ENCODE assay signal across 20 mouse cellular contexts in genomic region chr2:167700018-167700417, GRCm38 (mm10). TPM values are rescaled to one million over a fixed set of nuclear protein-coding genes. Genes with fewer than 3 reads are reported as not detected.
A peak's percentile ranks its signal among the peaks of the same experiment; 100 is the strongest.
DNase-seq lines count a peak whose midpoint lies in the region; ATAC-seq lines count a peak whose summit lies in the region.
"Had no signal": no experiment of that assay in that cellular context is flagged by ENCODE, and none has a peak within 500 bp of the region (broad histone marks: within the 10 kb centered on the region; RNA-seq: fewer than 3 reads in every experiment).

No protein-coding gene starts in this region.

- peak; percentile 80 for DNase-seq in adrenal gland, adult 2 months
- DNase-seq in adrenal gland, postnatal 25 days, result no peak
- DNase-seq in heart, adult 9 months (ENCODE audit: low spot score in 2 of 2), result no peak
- no peak for DNase-seq in limb, embryonic 10.5 days (ENCODE audit: low spot score)
- no peak for DNase-seq in liver, embryonic 11.5 days (ENCODE audit: low spot score)
- DNase-seq: cerebellum, adult 18-20 months; cerebellum, adult 9-11 months; cerebellum, postnatal 36 days; heart, adult 18-20 months; kidney, adult 2 months had no signal

- no peak for ATAC-seq in heart, embryonic 13.5 days (ENCODE audit: extremely low read depth, insufficient number of reproducible peaks, low FRiP score, low TSS enrichment)
- no peak for ATAC-seq in limb, embryonic 13.5 days (ENCODE audit: low FRiP score, low read depth)
- ATAC-seq in liver, embryonic 11.5 days (replicated peaks; ENCODE audit: low FRiP score), result no peak
- ATAC-seq: forebrain, embryonic 14.5 days; inflammation-experienced regulatory T-cells, adult 6 months had no signal

- no peak overlapping the region for H3K4me2 ChIP-seq in heart, embryonic 13.5 days
- H3K4me2 ChIP-seq in limb, embryonic 13.5 days (replicated peaks), result no peak overlapping the region
- H3K4me2 ChIP-seq in liver, embryonic 11.5 days, result no peak overlapping the region
- H3K4me2 ChIP-seq: heart, embryonic 11.5 days; hindbrain, embryonic 15.5 days had no signal

- H3K9ac ChIP-seq in heart, embryonic 13.5 days, result peak overlapping the region; percentile 14; the same call in 1 of the 2 replicates
- H3K9ac ChIP-seq in limb, embryonic 13.5 days, result 0 out of 2 replicates have a peak overlapping the region, but pooled peaks have one; percentile 13
- no peak overlapping the region for H3K9ac ChIP-seq in liver, embryonic 11.5 days (ENCODE audit: low read depth, low read length)
- H3K9ac ChIP-seq: hindbrain, embryonic 15.5 days had no signal

- H3K36me3 ChIP-seq in heart, embryonic 13.5 days, result peaks cover 5% of the 10 kb centered on the region; the same call in 1 of the 2 replicates
- no peaks in the 10 kb centered on the region for H3K36me3 ChIP-seq in limb, embryonic 13.5 days
- no peaks in the 10 kb centered on the region for H3K36me3 ChIP-seq in limb, embryonic 10.5 days
- H3K36me3 ChIP-seq in liver, embryonic 11.5 days (ENCODE audit: control insufficient read depth, insufficient read depth, low read length), result no peaks in the 10 kb centered on the region
- H3K36me3 ChIP-seq: embryonic facial prominence, embryonic 10.5 days; forebrain, embryonic 10.5 days; hindbrain, embryonic 10.5 days; hindbrain, embryonic 15.5 days had no signal

- H3K4me1 ChIP-seq in heart, embryonic 13.5 days, result peaks cover 28% of the 10 kb centered on the region
- H3K4me1 ChIP-seq in limb, embryonic 13.5 days, result peaks cover 7% of the 10 kb centered on the region; the same call in 1 of the 2 replicates
- H3K4me1 ChIP-seq in limb, embryonic 10.5 days, result peaks cover 13% of the 10 kb centered on the region
- peaks cover 55% of the 10 kb centered on the region for H3K4me1 ChIP-seq in brown adipose tissue, adult 24 weeks (ENCODE audit: control insufficient read depth, insufficient read depth, insufficient read length, low read length)
- peaks cover 4% of the 10 kb centered on the region; the same call in 1 of the 2 replicates for H3K4me1 ChIP-seq in liver, embryonic 11.5 days (replicated peaks; ENCODE audit: control insufficient read depth, insufficient read depth, low read length)
- H3K4me1 ChIP-seq: hindbrain, embryonic 15.5 days had no signal

- 61% methylated on average over 5 of the region's 5 CpGs for WGBS in heart, embryonic 13.5 days
- WGBS in limb, embryonic 13.5 days, result 58% methylated on average over 5 of the region's 5 CpGs
- WGBS in limb, embryonic 10.5 days, result 72% methylated on average over 5 of the region's 5 CpGs
- WGBS in liver, embryonic 11.5 days, result 72% methylated on average over 5 of the region's 5 CpGs

- 0 out of 2 replicates have a peak, but pooled peaks cover 2% of the 10 kb centered on the region for H3K9me3 ChIP-seq in heart, embryonic 13.5 days
- H3K9me3 ChIP-seq in limb, embryonic 13.5 days, result peaks cover 5% of the 10 kb centered on the region; the same call in 1 of the 2 replicates
- H3K9me3 ChIP-seq in limb, embryonic 10.5 days (replicated peaks), result no peaks in the 10 kb centered on the region
- no peaks in the 10 kb centered on the region for H3K9me3 ChIP-seq in liver, embryonic 11.5 days (ENCODE audit: control insufficient read depth, low read length)
- H3K9me3 ChIP-seq: hindbrain, embryonic 15.5 days had no signal

- H3K4me3 ChIP-seq in heart, embryonic 13.5 days, result no peak overlapping the region
- no peak overlapping the region for H3K4me3 ChIP-seq in limb, embryonic 13.5 days
- no peak overlapping the region for H3K4me3 ChIP-seq in limb, embryonic 10.5 days
- H3K4me3 ChIP-seq in brown adipose tissue, adult 24 weeks (ENCODE audit: insufficient read depth, low read depth, low read length), result no peak overlapping the region
- H3K4me3 ChIP-seq in liver, embryonic 11.5 days (ENCODE audit: low read depth, low read length), result no peak overlapping the region
- H3K4me3 ChIP-seq: embryonic facial prominence, embryonic 10.5 days; forebrain, embryonic 10.5 days; hindbrain, embryonic 10.5 days; hindbrain, embryonic 15.5 days had no signal

- H3K27me3 ChIP-seq in heart, embryonic 13.5 days (replicated peaks), result no peaks in the 10 kb centered on the region
- H3K27me3 ChIP-seq in limb, embryonic 13.5 days, result no peaks in the 10 kb centered on the region
- peaks cover 9% of the 10 kb centered on the region; the same call in 1 of the 2 replicates for H3K27me3 ChIP-seq in limb, embryonic 10.5 days (ENCODE audit: low read depth, poor library complexity, severe bottlenecking)
- no peaks in the 10 kb centered on the region for H3K27me3 ChIP-seq in liver, embryonic 11.5 days (replicated peaks; ENCODE audit: control insufficient read depth, insufficient read depth, low read length)
- H3K27me3 ChIP-seq: hindbrain, embryonic 15.5 days had no signal

- H3K27ac ChIP-seq in heart, embryonic 13.5 days (replicated peaks), result no peak overlapping the region
- no peak overlapping the region for H3K27ac ChIP-seq in limb, embryonic 13.5 days
- no peak overlapping the region for H3K27ac ChIP-seq in limb, embryonic 10.5 days
- H3K27ac ChIP-seq in brown adipose tissue, adult 24 weeks (replicated peaks; ENCODE audit: low read depth, low read length), result peak overlapping the region; percentile 94; the same call in 1 of the 2 replicates
- H3K27ac ChIP-seq in liver, embryonic 11.5 days (ENCODE audit: low read depth, low read length), result no peak overlapping the region
- H3K27ac ChIP-seq: embryonic facial prominence, embryonic 10.5 days; forebrain, embryonic 10.5 days; hindbrain, embryonic 10.5 days; hindbrain, embryonic 15.5 days had no signal

RNA-seq across cellular contexts. Expression of gene Tmem189, which starts 10.4 kb away (rescaled TPM):
- 10 to 100 TPM; 29.9 to 30.1 TPM for total RNA-seq in adrenal gland, adult 2 months (2021)
- polyA plus RNA-seq in adrenal gland, adult 2 months (2012; rRNA removed), result 72.0 and 77.3 TPM in 2 replicates
- total RNA-seq in adrenal gland, postnatal 25 days (2021), result 37.4 and 40.5 TPM in 2 replicates
- 37.4 and 37.6 TPM in 2 replicates for polyA plus RNA-seq in heart, embryonic 13.5 days (2015; fragmentation: Nextera tagmentation; extraction: Ambion mirVana)
- polyA plus RNA-seq in limb, embryonic 13.5 days (2015; fragmentation: Nextera tagmentation; extraction: Ambion mirVana), result 35.7 and 40.1 TPM in 2 replicates
- 41.9 and 43.2 TPM in 2 replicates for polyA plus RNA-seq in limb, embryonic 10.5 days (2016; fragmentation: Nextera tagmentation; extraction: Ambion mirVana)
- polyA plus RNA-seq in brown adipose tissue, adult 24 weeks (2012; ENCODE audit: insufficient read depth, insufficient read length, missing spikeins), result 12.7 and 19.3 TPM in 2 replicates
- 30.5 and 32.6 TPM in 2 replicates for polyA plus RNA-seq in liver, embryonic 11.5 days (2014; fragmentation: Nextera tagmentation; extraction: Ambion mirVana)

RNA-seq across cellular contexts. Expression of gene Cebpb, which starts 11.3 kb away (rescaled TPM):
- 100 to 1,000 TPM; 366 to 466 TPM for total RNA-seq in adrenal gland, adult 2 months (2021)
- 3,420 and 4,353 TPM in 2 replicates for polyA plus RNA-seq in adrenal gland, adult 2 months (2012; rRNA removed)
- 483 and 585 TPM in 2 replicates for total RNA-seq in adrenal gland, postnatal 25 days (2021)
- polyA plus RNA-seq in heart, embryonic 13.5 days (2015; fragmentation: Nextera tagmentation; extraction: Ambion mirVana), result 2.0 and 4.5 TPM in 2 replicates
- 2.3 and 3.4 TPM in 2 replicates for polyA plus RNA-seq in limb, embryonic 13.5 days (2015; fragmentation: Nextera tagmentation; extraction: Ambion mirVana)
- polyA plus RNA-seq in limb, embryonic 10.5 days (2016; fragmentation: Nextera tagmentation; extraction: Ambion mirVana), result 1.2 and 2.2 TPM in 2 replicates
- 226 and 227 TPM in 2 replicates for polyA plus RNA-seq in brown adipose tissue, adult 24 weeks (2012; ENCODE audit: insufficient read depth, insufficient read length, missing spikeins)
- polyA plus RNA-seq in liver, embryonic 11.5 days (2014; fragmentation: Nextera tagmentation; extraction: Ambion mirVana), result 13.9 and 14.4 TPM in 2 replicates

RNA-seq across cellular contexts. Expression of gene Gm20431, which starts 38.7 kb away (rescaled TPM):
- total RNA-seq in adrenal gland, adult 2 months (2021), result 10 to 100 TPM; 20.0 to 21.0 TPM
- polyA plus RNA-seq in adrenal gland, adult 2 months (2012; rRNA removed), result 31.2 and 38.6 TPM in 2 replicates
- total RNA-seq in adrenal gland, postnatal 25 days (2021), result 12.1 and 15.7 TPM in 2 replicates
- 1.9 and 4.5 TPM in 2 replicates for polyA plus RNA-seq in heart, embryonic 13.5 days (2015; fragmentation: Nextera tagmentation; extraction: Ambion mirVana)
- 6.2 and 11.2 TPM in 2 replicates for polyA plus RNA-seq in limb, embryonic 13.5 days (2015; fragmentation: Nextera tagmentation; extraction: Ambion mirVana)
- polyA plus RNA-seq in limb, embryonic 10.5 days (2016; fragmentation: Nextera tagmentation; extraction: Ambion mirVana), result 1.0 and 4.0 TPM in 2 replicates
- polyA plus RNA-seq in brown adipose tissue, adult 24 weeks (2012; ENCODE audit: insufficient read depth, insufficient read length, missing spikeins), result 1.3 TPM in 1 of 2 replicates, not detected in the other
- polyA plus RNA-seq in liver, embryonic 11.5 days (2014; fragmentation: Nextera tagmentation; extraction: Ambion mirVana), result 3.8 and 4.9 TPM in 2 replicates
- polyA plus RNA-seq: inflammation-experienced regulatory T-cells, adult 6 months had no signal

Comparison
In these comparisons a context has a peak if more than half of its experiments do, and no peak if none do; other contexts are left out.
1. RNA of gene Cebpb, which starts 11.3 kb away (polyA plus RNA-seq): 3,420 to 4,353 TPM in adrenal gland, adult 2 months and 226 to 227 TPM in brown adipose tissue, adult 24 weeks; 13.9 to 14.4 TPM in liver, embryonic 11.5 days, 2.3 to 3.4 TPM in limb, embryonic 13.5 days, 2.0 to 4.5 TPM in heart, embryonic 13.5 days and 1.2 to 2.2 TPM in limb, embryonic 10.5 days; every median in the first group is over 10 times any median in the second.